Mouse (Mus musculus) hindbrain, embryonic 10.5 days (tissue): ENCODE measurements at regions not wholly inside any gene's neighbourhood (a gene's known extent, or its start where the extent isn't known, plus 50 kb on each side); places are given as distances from the start of the nearest gene placed in this dataset.

Source experiments
- DNase-seq: peaks from one replicate; pipeline ENCODE4 v3.0.0-alpha.2; 2017; ENCODE audit warnings: low spot score
- H3K27ac ChIP-seq: fragments of 300-500 bp; sonication (generic); 2 replicates; pipeline ENCODE4 v1.5.1; 2016; ENCODE audit warnings: mild to moderate bottlenecking, moderate library complexity
- H3K27me3 ChIP-seq: fragments of 300-500 bp; sonication (generic); 2 replicates; pipeline ENCODE4 v1.6.1; 2016; ENCODE audit warnings: mild to moderate bottlenecking; ENCODE audit not compliant: poor library complexity, insufficient read depth, severe bottlenecking
- H3K36me3 ChIP-seq: fragments of 300-500 bp; sonication (generic); 2 replicates; pipeline ENCODE4 v1.6.1; 2016; ENCODE audit warnings: mild to moderate bottlenecking, moderate library complexity
- H3K4me1 ChIP-seq: fragments of 300-500 bp; sonication (generic); replicated peaks from 2 replicates; pipeline ENCODE4 v1.6.1; 2016; ENCODE audit warnings: mild to moderate bottlenecking
- H3K4me3 ChIP-seq: fragments of 300-500 bp; sonication (generic); 2 replicates; pipeline ENCODE4 v1.5.1; 2016; ENCODE audit warnings: mild to moderate bottlenecking, moderate library complexity
- H3K9me3 ChIP-seq: fragments of 300-500 bp; sonication (generic); 2 replicates; pipeline ENCODE4 v1.6.1; 2016; ENCODE audit warnings: mild to moderate bottlenecking, moderate library complexity
- whole genome bisulfite sequencing: fragments of 180-500 bp; shearing (Covaris S2); methylation state at CpG from one replicate; pipeline ENCODE4 v1.1.7; 2016; 5-methylcytosine and 5-hydroxymethylcytosine counted together

GRCm38 (mm10) chr1:186347413-186348147, 230.5 kb upstream of the Lyplal1 start:
- H3K4me3 ChIP-seq = no peak overlapping the region
- no peak for DNase-seq
- no peaks in the 10 kb centered on the region for H3K36me3 ChIP-seq
- WGBS = 90% methylated on average over 14 of the region's 14 CpGs
- no peaks in the 10 kb centered on the region for H3K27me3 ChIP-seq
- no peaks in the 10 kb centered on the region for H3K9me3 ChIP-seq
- no peak overlapping the region for H3K27ac ChIP-seq
- no peaks in the 10 kb centered on the region for H3K4me1 ChIP-seq

GRCm38 (mm10) chr1:186345449-186345848, 228.3 kb upstream of the Lyplal1 start:
- DNase-seq = no peak
- Histone ChIP-seq H3K27ac (no peak overlapping the region), H3K4me1 (no peaks in the 10 kb centered on the region), H3K36me3 (no peaks in the 10 kb centered on the region), H3K9me3 (no peaks in the 10 kb centered on the region), H3K4me3 (no peak overlapping the region), H3K27me3 (no peaks in the 10 kb centered on the region)
- 82% methylated on average over 6 of the region's 6 CpGs for WGBS

GRCm38 (mm10) chr1:186342931-186343506, 225.9 kb upstream of the Lyplal1 start:
- H3K9me3 ChIP-seq = no peaks in the 10 kb centered on the region
- no peaks in the 10 kb centered on the region for H3K4me1 ChIP-seq
- no peak overlapping the region for H3K4me3 ChIP-seq
- DNase-seq = no peak
- H3K36me3 ChIP-seq = no peaks in the 10 kb centered on the region
- WGBS = 66% methylated on average over 2 of the region's 2 CpGs
- H3K27me3 ChIP-seq = no peaks in the 10 kb centered on the region
- no peak overlapping the region for H3K27ac ChIP-seq

- WGBS = 89% methylated on average over 1 of the region's 1 CpGs
- H3K9me3 ChIP-seq = no peaks in the 10 kb centered on the region
- DNase-seq = no peak
- H3K27ac ChIP-seq = no peak overlapping the region
- H3K36me3 ChIP-seq = no peaks in the 10 kb centered on the region
- no peaks in the 10 kb centered on the region for H3K4me1 ChIP-seq
- H3K27me3 ChIP-seq = no peaks in the 10 kb centered on the region
- no peak overlapping the region for H3K4me3 ChIP-seq
Measured at GRCm38 (mm10) chr1:186342391-186342790, 225.3 kb upstream of the Lyplal1 start.

- DNase-seq = no peak
- 90% methylated on average over 3 of the region's 3 CpGs for WGBS
Measured at GRCm38 (mm10) chr1:186341878-186342277, 224.8 kb upstream of the Lyplal1 start.

GRCm38 (mm10) chr1:186340701-186341100, 223.6 kb upstream of the Lyplal1 start:
- DNase-seq = no peak

More at GRCm38 (mm10) chr1:186341878-186342277, 224.8 kb upstream of the Lyplal1 start:
- no peaks in the 10 kb centered on the region for H3K9me3 ChIP-seq
- H3K4me3 ChIP-seq = no peak overlapping the region
- H3K27me3 ChIP-seq = no peaks in the 10 kb centered on the region
- no peaks in the 10 kb centered on the region for H3K36me3 ChIP-seq
- H3K4me1 ChIP-seq = no peaks in the 10 kb centered on the region
- no peak overlapping the region for H3K27ac ChIP-seq

GRCm38 (mm10) chr1:186317285-186317684, 200.2 kb upstream of the Lyplal1 start:
- H3K36me3 ChIP-seq = no peaks in the 10 kb centered on the region
- H3K4me3 ChIP-seq = no peak overlapping the region
- no peak for DNase-seq
- 93% methylated on average over 2 of the region's 2 CpGs for WGBS
- no peak overlapping the region for H3K27ac ChIP-seq
- peaks cover 6% of the 10 kb centered on the region for H3K4me1 ChIP-seq
- H3K27me3 ChIP-seq = no peaks in the 10 kb centered on the region
- no peaks in the 10 kb centered on the region for H3K9me3 ChIP-seq

More at GRCm38 (mm10) chr1:186340701-186341100, 223.6 kb upstream of the Lyplal1 start:
- no peak overlapping the region for H3K27ac ChIP-seq
- H3K36me3 ChIP-seq = no peaks in the 10 kb centered on the region
- 90% methylated on average over 3 of the region's 3 CpGs for WGBS
- no peaks in the 10 kb centered on the region for H3K4me1 ChIP-seq
- H3K4me3 ChIP-seq = no peak overlapping the region
- H3K9me3 ChIP-seq = no peaks in the 10 kb centered on the region
- no peaks in the 10 kb centered on the region for H3K27me3 ChIP-seq

GRCm38 (mm10) chr1:186314180-186314579, 197.1 kb upstream of the Lyplal1 start:
- Histone ChIP-seq H3K9me3 (no peaks in the 10 kb centered on the region), H3K27ac (no peak overlapping the region), H3K27me3 (no peaks in the 10 kb centered on the region), H3K36me3 (no peaks in the 10 kb centered on the region), H3K4me3 (no peak overlapping the region), H3K4me1 (peaks cover 6% of the 10 kb centered on the region)
- DNase-seq = no peak
- 89% methylated on average over 4 of the region's 4 CpGs for WGBS

GRCm38 (mm10) chr1:186312698-186313097, 195.6 kb upstream of the Lyplal1 start:
- 90% methylated on average over 9 of the region's 9 CpGs for WGBS
- H3K4me1 ChIP-seq = peaks cover 6% of the 10 kb centered on the region
- no peaks in the 10 kb centered on the region for H3K36me3 ChIP-seq
- no peaks in the 10 kb centered on the region for H3K9me3 ChIP-seq
- H3K4me3 ChIP-seq = no peak overlapping the region
- no peak for DNase-seq
- H3K27me3 ChIP-seq = no peaks in the 10 kb centered on the region
- no peak overlapping the region for H3K27ac ChIP-seq

- Histone ChIP-seq H3K4me1 (peaks cover 6% of the 10 kb centered on the region), H3K36me3 (no peaks in the 10 kb centered on the region), H3K4me3 (no peak overlapping the region), H3K27me3 (no peaks in the 10 kb centered on the region), H3K27ac (no peak overlapping the region), H3K9me3 (no peaks in the 10 kb centered on the region)
- no peak for DNase-seq
- 85% methylated on average over 7 of the region's 7 CpGs for WGBS
Measured at GRCm38 (mm10) chr1:186312008-186312407, 194.9 kb upstream of the Lyplal1 start.

GRCm38 (mm10) chr1:186307627-186308026, 190.5 kb upstream of the Lyplal1 start:
- no peaks in the 10 kb centered on the region for H3K4me1 ChIP-seq
- no peaks in the 10 kb centered on the region for H3K9me3 ChIP-seq
- H3K27ac ChIP-seq = no peak overlapping the region
- no peaks in the 10 kb centered on the region for H3K27me3 ChIP-seq
- H3K36me3 ChIP-seq = no peaks in the 10 kb centered on the region
- no peak for DNase-seq
- WGBS = 82% methylated on average over 6 of the region's 6 CpGs
- no peak overlapping the region for H3K4me3 ChIP-seq

- H3K36me3 ChIP-seq = no peaks in the 10 kb centered on the region
- no peaks in the 10 kb centered on the region for H3K27me3 ChIP-seq
- DNase-seq = no peak
- H3K9me3 ChIP-seq = no peaks in the 10 kb centered on the region
- no peak overlapping the region for H3K27ac ChIP-seq
- no peak overlapping the region for H3K4me3 ChIP-seq
- WGBS = 87% methylated on average over 7 of the region's 7 CpGs
- H3K4me1 ChIP-seq = no peaks in the 10 kb centered on the region
Measured at GRCm38 (mm10) chr1:186297464-186297863, 180.4 kb upstream of the Lyplal1 start.

- Histone ChIP-seq H3K4me3 (no peak overlapping the region), H3K4me1 (no peaks in the 10 kb centered on the region), H3K9me3 (no peaks in the 10 kb centered on the region), H3K27ac (no peak overlapping the region), H3K36me3 (no peaks in the 10 kb centered on the region), H3K27me3 (no peaks in the 10 kb centered on the region)
- 74% methylated on average over 2 of the region's 2 CpGs for WGBS
- DNase-seq = no peak
Measured at GRCm38 (mm10) chr1:186295201-186295600, 178.1 kb upstream of the Lyplal1 start.
